Mouse (Mus musculus): ENCODE data around the gene Entpd7. TPM values are rescaled to one million over a fixed set of nuclear protein-coding genes. Genes with fewer than 3 reads are reported as not detected.

Entpd7 gene
- polyA plus RNA-seq, 1 experiment from 2014 or later = 9.5 TPM

DNA sequence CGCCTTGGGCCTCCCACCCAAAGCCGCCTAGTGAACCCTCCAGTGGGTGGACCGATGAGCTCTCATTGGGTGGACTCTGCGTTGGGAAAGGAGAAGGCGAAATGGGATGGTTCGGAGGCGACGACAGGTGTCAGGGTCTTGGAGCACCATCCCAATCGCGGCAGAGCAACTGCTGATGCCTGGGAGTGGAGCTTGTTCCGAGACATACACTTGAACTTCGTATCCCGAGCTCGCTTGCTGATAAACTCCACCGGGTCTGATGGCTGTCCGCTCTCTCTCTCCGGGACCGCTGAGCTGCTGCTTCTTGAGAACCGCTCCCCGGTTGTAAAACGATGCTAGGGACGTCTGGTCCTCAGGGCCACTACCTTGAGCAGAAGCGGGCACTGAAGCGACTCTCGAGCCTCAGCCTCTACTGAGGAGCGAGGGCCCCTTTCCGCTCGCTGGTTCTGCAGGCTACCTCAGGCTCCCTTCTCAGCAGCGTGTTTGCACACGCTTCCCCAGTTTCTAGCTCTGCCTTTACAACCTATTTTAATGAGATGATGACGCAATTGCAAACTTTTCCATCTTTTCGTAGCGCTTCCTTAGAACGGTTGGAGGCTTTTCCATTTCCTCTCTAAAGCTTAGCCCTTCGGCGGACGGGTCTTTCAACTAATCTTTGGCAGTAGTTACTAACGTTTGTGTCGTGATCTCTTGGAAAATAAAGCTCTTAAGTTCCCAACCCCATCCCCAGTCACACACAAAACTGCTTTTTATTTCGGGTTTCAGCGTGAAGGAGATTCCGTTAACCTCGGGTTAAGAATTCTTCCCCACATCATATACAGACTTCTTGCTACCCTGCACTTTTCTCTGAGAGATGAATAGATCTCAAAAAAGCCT, 13.7 kb upstream of the Entpd7 start:
- no peaks in the 10 kb centered on the region for H3K9me3 ChIP-seq (replicated peaks)
- WGBS = 1% methylated on average over 43 of the region's 43 CpGs
- peak; percentile 2; the same call in 1 of the 2 replicates for ATAC-seq (ENCODE audit: low FRiP score)
- H3K27ac ChIP-seq (replicated peaks) = peak overlapping the region; percentile 99
- H3K36me3 ChIP-seq = no peaks in the 10 kb centered on the region
- H3K4me1 ChIP-seq = peaks cover 36% of the 10 kb centered on the region
- peak overlapping the region; percentile 98 for H3K4me3 ChIP-seq (replicated peaks)
- H3K9ac ChIP-seq (replicated peaks) = peak overlapping the region; percentile 72
- peak overlapping the region; percentile 93 for H3K4me2 ChIP-seq
- H3K27me3 ChIP-seq (replicated peaks) = no peaks in the 10 kb centered on the region; the same call in 1 of the 2 replicates

DNA sequence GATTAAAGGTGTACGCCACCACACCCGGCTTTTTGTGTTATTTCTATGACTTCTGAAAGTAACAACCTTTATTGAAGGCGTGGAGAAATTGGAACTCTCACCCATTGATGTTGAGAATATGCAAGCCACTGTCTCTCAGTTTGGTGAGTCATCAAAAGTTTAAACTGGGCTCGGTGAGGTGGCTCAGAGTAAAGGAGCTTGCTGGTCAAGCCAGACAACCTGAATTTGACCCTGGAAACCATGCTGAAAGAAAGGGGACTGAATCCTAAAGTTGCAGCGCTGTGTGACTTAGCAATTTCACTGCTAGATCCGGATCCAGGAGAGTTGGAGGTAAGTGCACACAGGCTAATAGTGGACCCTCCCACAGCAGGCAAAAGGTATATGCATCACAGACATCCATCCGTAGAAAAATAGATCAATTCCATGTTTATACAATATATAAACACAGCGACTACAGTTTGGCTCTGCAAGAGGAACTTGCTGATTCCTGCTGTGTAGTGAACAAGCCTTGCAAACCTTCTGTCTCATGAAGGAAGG, 10.9 kb upstream of the Entpd7 start:
- Histone ChIP-seq H3K36me3 (no peaks in the 10 kb centered on the region), H3K9ac (replicated peaks) (no peak overlapping the region), H3K4me2 (no peak overlapping the region), H3K4me3 (replicated peaks) (no peak overlapping the region), H3K9me3 (replicated peaks) (no peaks in the 10 kb centered on the region), H3K27me3 (replicated peaks) (no peaks in the 10 kb centered on the region; the same call in 1 of the 2 replicates), H3K4me1 (peaks cover 19% of the 10 kb centered on the region), H3K27ac (replicated peaks) (no peak overlapping the region)
- no peak for ATAC-seq (ENCODE audit: low FRiP score)
- WGBS = 84% methylated on average over 8 of the region's 8 CpGs

DNA sequence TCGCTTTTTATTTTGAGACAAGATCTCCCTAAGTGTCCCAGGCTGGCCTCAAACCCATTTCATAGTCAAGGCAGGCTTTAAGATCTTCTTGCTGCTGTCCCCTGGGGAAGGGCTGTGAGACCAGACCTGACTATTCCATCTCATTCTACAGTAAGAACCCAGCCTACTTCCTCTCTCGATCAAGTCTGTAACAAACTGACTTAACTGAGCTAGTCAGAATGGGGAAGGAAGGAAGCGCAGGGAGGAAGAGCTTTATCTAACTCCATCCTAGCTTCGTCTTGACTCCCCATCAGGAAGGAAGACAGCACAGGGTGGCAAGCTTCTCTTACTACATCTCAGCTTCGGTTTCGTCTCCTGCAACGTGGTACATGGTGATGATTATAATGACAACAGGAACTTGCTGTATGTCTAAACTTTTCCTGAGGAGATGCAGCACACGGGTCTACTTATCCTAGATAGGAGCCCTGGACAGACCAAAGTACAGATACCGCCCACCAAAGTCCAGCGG, 9.9 kb upstream of the Entpd7 start:
- Histone ChIP-seq H3K27me3 (replicated peaks) (no peaks in the 10 kb centered on the region; the same call in 1 of the 2 replicates), H3K9ac (replicated peaks) (no peak overlapping the region), H3K4me1 (peaks cover 14% of the 10 kb centered on the region), H3K4me2 (no peak overlapping the region), H3K4me3 (replicated peaks) (no peak overlapping the region), H3K9me3 (replicated peaks) (no peaks in the 10 kb centered on the region), H3K27ac (replicated peaks) (no peak overlapping the region), H3K36me3 (no peaks in the 10 kb centered on the region)
- ATAC-seq (ENCODE audit: low FRiP score) = no peak
- WGBS = 85% methylated on average over 10 of the region's 10 CpGs

DNA sequence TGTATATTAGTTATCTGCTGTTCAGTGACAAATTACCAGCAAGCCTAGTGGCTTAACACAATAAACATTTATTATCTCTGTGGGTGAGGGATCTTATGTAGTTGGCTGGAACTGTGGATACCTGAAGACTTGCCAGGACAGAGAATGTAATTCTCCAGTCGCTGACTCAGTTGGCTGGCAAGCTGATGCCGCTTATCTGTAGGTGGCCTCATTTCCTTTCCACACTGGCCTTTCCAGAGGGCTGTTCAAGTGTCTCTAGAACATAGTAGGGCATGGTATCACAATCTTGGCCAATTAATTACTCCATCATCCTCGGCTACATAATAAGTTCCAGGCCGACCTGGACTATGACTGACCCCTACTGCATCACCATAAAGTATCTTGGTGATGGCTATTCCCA, 7.9 kb upstream of the Entpd7 start:
- WGBS = 92% methylated on average over 4 of the region's 4 CpGs
- Histone ChIP-seq H3K4me1 (peaks cover 4% of the 10 kb centered on the region), H3K9ac (replicated peaks) (no peak overlapping the region), H3K27ac (replicated peaks) (no peak overlapping the region), H3K4me2 (no peak overlapping the region), H3K9me3 (replicated peaks) (no peaks in the 10 kb centered on the region), H3K4me3 (replicated peaks) (no peak overlapping the region), H3K27me3 (replicated peaks) (no peaks in the 10 kb centered on the region; the same call in 1 of the 2 replicates), H3K36me3 (no peaks in the 10 kb centered on the region)
- no peak for ATAC-seq (ENCODE audit: low FRiP score)

DNA sequence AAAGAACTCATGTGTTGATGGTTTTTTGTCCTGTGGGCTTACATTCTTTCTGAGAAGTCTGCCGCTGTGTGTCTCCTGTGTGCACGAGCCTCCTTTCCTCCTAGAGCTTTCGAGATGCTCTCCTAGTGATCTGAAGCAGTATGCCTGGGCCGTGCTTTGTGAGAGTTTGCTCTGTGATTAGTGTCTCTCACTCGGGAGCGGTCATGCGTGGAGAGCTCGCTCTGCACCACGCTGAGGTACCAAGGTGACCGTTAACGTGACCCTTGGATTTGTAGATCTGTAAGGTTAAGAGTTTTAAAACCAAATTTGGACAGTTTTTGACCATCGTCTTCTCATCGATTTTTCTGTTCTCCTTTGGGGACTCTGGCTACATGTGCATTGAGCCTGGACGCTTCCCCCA, 3.3 kb downstream of the Entpd7 start:
- 70% methylated on average over 14 of the region's 14 CpGs for WGBS
- H3K9ac ChIP-seq (replicated peaks) = no peak overlapping the region
- no peaks in the 10 kb centered on the region for H3K9me3 ChIP-seq (replicated peaks)
- no peaks in the 10 kb centered on the region for H3K27me3 ChIP-seq (replicated peaks)
- no peak overlapping the region for H3K27ac ChIP-seq (replicated peaks)
- no peaks in the 10 kb centered on the region for H3K36me3 ChIP-seq
- H3K4me1 ChIP-seq = peaks cover 31% of the 10 kb centered on the region
- no peak overlapping the region for H3K4me3 ChIP-seq (replicated peaks)
- H3K4me2 ChIP-seq = no peak overlapping the region
- no peak for ATAC-seq (ENCODE audit: low FRiP score)

DNA sequence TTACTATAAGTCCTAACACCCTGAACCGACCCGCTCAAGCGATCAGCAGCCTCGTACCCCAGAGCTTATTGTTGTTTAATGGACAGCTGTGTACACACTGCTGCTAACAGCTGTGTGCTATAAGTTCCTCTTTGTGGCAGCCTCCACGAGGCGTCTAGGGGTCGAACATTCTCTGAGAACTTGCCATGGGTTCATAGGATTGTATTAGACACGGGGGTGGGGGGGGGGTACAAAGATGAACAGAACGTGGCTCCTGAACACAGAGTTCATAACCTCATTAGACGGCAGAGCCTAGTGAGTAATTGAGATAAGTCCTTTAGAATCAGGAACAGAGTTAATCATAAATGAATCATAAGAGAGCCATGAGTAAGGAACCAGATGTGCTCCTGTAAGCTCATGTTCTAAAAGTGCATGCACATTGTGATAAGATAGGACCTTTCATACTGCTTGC, 6.1 kb downstream of the Entpd7 start:
- WGBS = 48% methylated on average over 10 of the region's 10 CpGs
- Histone ChIP-seq H3K4me3 (replicated peaks) (no peak overlapping the region), H3K4me1 (peaks cover 19% of the 10 kb centered on the region), H3K4me2 (no peak overlapping the region), H3K36me3 (peaks cover 11% of the 10 kb centered on the region), H3K27me3 (replicated peaks) (no peaks in the 10 kb centered on the region), H3K9me3 (replicated peaks) (no peaks in the 10 kb centered on the region), H3K9ac (replicated peaks) (no peak overlapping the region), H3K27ac (replicated peaks) (no peak overlapping the region)
- ATAC-seq (ENCODE audit: low FRiP score) = no peak

DNA sequence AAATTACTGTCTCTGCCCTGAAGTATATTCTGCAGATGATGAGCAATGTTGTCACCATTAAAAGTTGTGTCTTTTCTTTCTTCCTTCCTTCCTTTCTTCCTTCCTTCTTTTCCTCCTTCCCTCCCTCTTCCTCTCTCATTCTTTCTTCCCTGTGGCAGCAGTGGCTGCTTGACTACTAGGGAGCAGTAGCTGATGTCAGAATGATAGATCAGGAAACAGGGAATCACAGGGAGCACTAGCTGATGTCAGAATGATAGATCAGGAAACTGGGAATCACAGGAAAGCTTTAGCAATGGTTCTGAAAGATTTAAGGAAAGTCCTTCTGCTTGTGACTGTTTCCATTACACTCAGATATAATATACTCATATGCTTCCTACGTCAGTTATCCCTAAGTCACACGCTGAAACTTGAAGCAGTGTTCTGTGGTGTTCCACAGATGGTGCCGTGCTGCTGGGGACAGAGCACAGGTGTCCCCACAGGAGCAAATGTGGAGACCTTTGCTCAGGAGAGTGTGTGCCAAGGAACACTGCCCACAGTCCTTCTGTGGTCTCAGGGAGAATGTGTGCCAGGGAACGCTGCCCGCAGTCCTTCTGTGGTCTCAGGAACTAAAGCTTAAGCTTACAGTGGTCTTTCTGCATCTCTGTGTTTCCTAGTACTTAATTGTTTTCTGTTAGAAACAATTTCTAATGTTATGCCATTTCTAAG, 8.3 kb downstream of the Entpd7 start:
- H3K27me3 ChIP-seq (replicated peaks) = no peaks in the 10 kb centered on the region
- H3K36me3 ChIP-seq = peaks cover 24% of the 10 kb centered on the region
- WGBS = 90% methylated on average over 5 of the region's 5 CpGs
- H3K27ac ChIP-seq (replicated peaks) = no peak overlapping the region
- no peak for ATAC-seq (ENCODE audit: low FRiP score)
- H3K4me1 ChIP-seq = peaks cover 6% of the 10 kb centered on the region
- no peak overlapping the region for H3K4me2 ChIP-seq
- H3K9me3 ChIP-seq (replicated peaks) = no peaks in the 10 kb centered on the region
- H3K9ac ChIP-seq (replicated peaks) = no peak overlapping the region
- no peak overlapping the region for H3K4me3 ChIP-seq (replicated peaks)

DNA sequence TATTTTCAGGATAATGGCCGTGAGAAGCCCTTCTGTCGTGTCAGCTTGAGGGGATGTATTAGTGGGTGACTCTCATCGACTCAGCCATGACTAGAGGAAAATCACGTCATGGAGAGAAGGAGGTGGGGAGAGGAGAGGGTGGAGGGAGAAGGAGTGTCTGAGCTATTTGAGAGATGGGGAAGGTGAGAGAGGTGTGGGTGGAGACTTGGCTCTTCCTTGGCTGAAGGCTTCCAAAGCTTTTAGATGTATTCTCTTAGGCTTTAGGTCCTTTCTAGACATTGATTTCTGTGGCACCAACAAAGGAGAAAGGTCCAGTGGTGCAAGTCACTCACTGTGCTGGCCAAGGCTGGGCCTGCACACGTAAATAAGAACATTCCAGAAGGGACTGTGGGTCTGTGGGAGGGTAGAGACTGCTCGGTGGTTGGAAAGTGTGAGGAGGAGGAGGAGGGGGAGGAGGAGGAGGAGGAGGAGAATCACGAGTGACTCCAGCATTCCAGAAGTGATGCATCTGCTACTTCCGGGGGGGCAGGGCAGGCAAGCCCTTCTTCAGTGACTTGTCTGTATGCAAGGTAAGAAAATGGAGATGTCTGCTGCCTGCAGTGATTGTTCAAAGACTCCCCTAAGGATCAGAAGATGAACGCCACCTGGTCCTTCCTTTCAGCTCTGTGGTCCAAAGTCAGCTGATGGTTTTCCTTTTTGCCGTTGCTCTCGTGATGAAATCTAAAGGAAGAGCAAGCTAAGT, 9.7 kb downstream of the Entpd7 start:
- no peak overlapping the region for H3K27ac ChIP-seq (replicated peaks)
- H3K36me3 ChIP-seq = peaks cover 33% of the 10 kb centered on the region
- WGBS = 74% methylated on average over 11 of the region's 11 CpGs
- no peaks in the 10 kb centered on the region for H3K27me3 ChIP-seq (replicated peaks)
- ATAC-seq (ENCODE audit: low FRiP score) = no peak
- 0 out of 2 replicates have a peak, but pooled peaks cover 5% of the 10 kb centered on the region for H3K4me1 ChIP-seq
- no peak overlapping the region for H3K9ac ChIP-seq (replicated peaks)
- H3K9me3 ChIP-seq (replicated peaks) = no peaks in the 10 kb centered on the region
- no peak overlapping the region for H3K4me2 ChIP-seq
- H3K4me3 ChIP-seq (replicated peaks) = no peak overlapping the region

DNA sequence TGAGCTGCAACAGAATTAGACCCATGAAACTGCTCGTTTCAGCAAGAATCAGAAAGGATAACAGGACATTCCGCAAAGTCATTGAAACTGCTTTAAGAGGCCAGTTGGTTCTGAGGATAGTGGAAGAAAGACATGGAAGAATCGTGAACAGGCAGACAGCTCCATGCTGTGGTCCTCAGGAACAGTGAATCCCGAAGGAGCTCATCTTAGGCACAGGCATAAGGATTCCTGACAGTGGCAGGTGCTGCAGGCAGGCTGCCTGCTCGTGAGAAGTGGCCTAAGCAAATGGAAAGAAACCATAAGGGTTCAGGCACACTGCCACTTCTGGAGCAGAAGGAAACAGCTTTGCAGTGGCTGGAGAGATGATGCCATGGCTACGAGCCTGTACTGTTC, 10.3 kb downstream of the Entpd7 start:
- ATAC-seq (ENCODE audit: low FRiP score) = no peak

DNA sequence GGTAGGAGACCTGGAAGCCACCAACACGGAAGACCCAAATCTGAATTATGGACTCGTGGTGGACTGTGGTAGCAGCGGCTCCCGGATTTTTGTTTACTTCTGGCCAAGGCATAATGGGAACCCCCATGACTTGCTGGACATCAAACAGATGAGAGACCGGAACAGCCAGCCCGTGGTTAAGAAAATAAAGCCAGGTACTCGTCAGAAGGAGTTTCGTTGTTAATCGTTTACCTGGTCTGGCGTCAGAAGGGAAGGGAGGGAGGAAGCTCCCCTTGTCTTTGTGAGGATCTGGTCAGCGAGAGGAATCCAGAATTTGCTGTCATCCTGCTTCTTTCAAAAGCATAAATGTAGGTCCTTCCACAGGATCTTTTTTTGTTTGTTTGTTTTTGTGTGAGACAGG, 14.7 kb downstream of the Entpd7 start:
- no peaks in the 10 kb centered on the region for H3K4me1 ChIP-seq

More for the DNA sequence above, 10.3 kb downstream of the Entpd7 start:
- Histone ChIP-seq H3K4me2 (no peak overlapping the region), H3K36me3 (peaks cover 37% of the 10 kb centered on the region), H3K27ac (replicated peaks) (no peak overlapping the region), H3K27me3 (replicated peaks) (no peaks in the 10 kb centered on the region), H3K9ac (replicated peaks) (no peak overlapping the region), H3K4me3 (replicated peaks) (no peak overlapping the region), H3K9me3 (replicated peaks) (no peaks in the 10 kb centered on the region), H3K4me1 (0 out of 2 replicates have a peak, but pooled peaks cover 5% of the 10 kb centered on the region)
- WGBS = 90% methylated on average over 6 of the region's 6 CpGs

More for the DNA sequence above, 14.7 kb downstream of the Entpd7 start:
- no peak overlapping the region for H3K4me3 ChIP-seq (replicated peaks)
- H3K27me3 ChIP-seq (replicated peaks) = no peaks in the 10 kb centered on the region
- H3K9ac ChIP-seq (replicated peaks) = no peak overlapping the region
- H3K4me2 ChIP-seq = no peak overlapping the region
- H3K36me3 ChIP-seq = peaks cover 65% of the 10 kb centered on the region
- no peaks in the 10 kb centered on the region for H3K9me3 ChIP-seq (replicated peaks)
- ATAC-seq (ENCODE audit: low FRiP score) = no peak
- 87% methylated on average over 11 of the region's 11 CpGs for WGBS
- H3K27ac ChIP-seq (replicated peaks) = no peak overlapping the region

Data from neural tube, embryonic 15.5 days (tissue).